Mouse (Mus musculus) thymus, adult 2 months (tissue): ENCODE data around the gene Sbk2. TPM values are rescaled to one million over a fixed set of nuclear protein-coding genes. Genes with fewer than 3 reads are reported as not detected.

Experiments
- DNase-seq: peaks from one replicate; pipeline ENCODE4 v3.0.0; 2021
- H3K27ac ChIP-seq: fragments of 200-500 bp; 2 replicates; pipeline ENCODE4 v1.5.1; 2012; ENCODE audit warnings: low read length, control low read depth; ENCODE audit not compliant: control insufficient read depth, insufficient read depth
- H3K27me3 ChIP-seq: fragments of 200-500 bp; 2 replicates; pipeline ENCODE4 v1.6.1; 2012; ENCODE audit warnings: mild to moderate bottlenecking, low read length, moderate library complexity, mixed read lengths; ENCODE audit not compliant: control insufficient read depth, insufficient read depth
- H3K36me3 ChIP-seq: fragments of 200-500 bp; 2 replicates; pipeline ENCODE4 v1.6.1; 2012; ENCODE audit warnings: mild to moderate bottlenecking, low read length, moderate library complexity; ENCODE audit not compliant: control insufficient read depth, insufficient read depth
- H3K4me1 ChIP-seq: fragments of 200-500 bp; replicated peaks from 2 replicates; pipeline ENCODE4 v1.6.1; 2012; ENCODE audit warnings: low read length; ENCODE audit not compliant: control insufficient read depth, insufficient read depth
- H3K4me3 ChIP-seq: fragments of 200-500 bp; 2 replicates; pipeline ENCODE4 v1.5.1; 2012; ENCODE audit warnings: mild to moderate bottlenecking, low read length, control low read depth, moderate library complexity; ENCODE audit not compliant: control insufficient read depth, insufficient read depth
- CTCF ChIP-seq: fragments of 200-500 bp; IDR thresholded peaks from 2 replicates; pipeline ENCODE4 v1.5.1; 2012; ENCODE audit warnings: mild to moderate bottlenecking, control low read depth, low read length, moderate library complexity, borderline replicate concordance; ENCODE audit not compliant: control insufficient read depth, poor library complexity, insufficient read depth; ENCODE audit errors: extremely low read depth
- POLR2A ChIP-seq: fragments of 200-500 bp; IDR thresholded peaks from 2 replicates; pipeline ENCODE4 v1.6.1; 2012; ENCODE audit warnings: mild to moderate bottlenecking, low read length, control low read depth, moderate library complexity; ENCODE audit not compliant: control insufficient read depth, poor library complexity, insufficient read depth; ENCODE audit errors: extremely low read depth
- WGBS: fragments of 180-500 bp; shearing (Covaris S2); methylation state at CpG from one replicate; pipeline ENCODE4 v1.1.7; 2018; 5-methylcytosine and 5-hydroxymethylcytosine counted together
- polyA plus RNA-seq: library from polyadenylated mRNA; depleted of rRNA; stranded (reverse); fragments of >200 nt; gene quantifications from 2 replicates; pipeline ENCODE4 v1.2.3, GENCODE M21; 2012

Gene Sbk2
- polyA plus RNA-seq, 1 experiment: 5.4 TPM

GRCm38 (mm10) chr7:4912248-4912647 lies 52.0 kb downstream of the Sbk2 start:
- H3K4me1 ChIP-seq: peaks cover 7% of the 10 kb centered on the region; the same call in 1 of the 2 replicates
- no peak overlapping the region for H3K4me3 ChIP-seq
- 78% methylated on average over 5 of the region's 5 CpGs for WGBS
- no peak for TF ChIP-seq CTCF
- no peak for TF ChIP-seq POLR2A
- DNase-seq: no peak
- no peak overlapping the region for H3K27ac ChIP-seq
- no peaks in the 10 kb centered on the region for H3K27me3 ChIP-seq
- no peaks in the 10 kb centered on the region for H3K36me3 ChIP-seq

GRCm38 (mm10) chr7:4911561-4911960 lies 52.6 kb downstream of the Sbk2 start:
- no peak overlapping the region for H3K4me3 ChIP-seq
- H3K27me3 ChIP-seq: no peaks in the 10 kb centered on the region
- H3K36me3 ChIP-seq: no peaks in the 10 kb centered on the region
- H3K27ac ChIP-seq: no peak overlapping the region
- H3K4me1 ChIP-seq: peaks cover 6% of the 10 kb centered on the region; the same call in 1 of the 2 replicates
- DNase-seq: peak; percentile 54
- WGBS: 63% methylated on average over 9 of the region's 9 CpGs
- TF ChIP-seq POLR2A (no peak), CTCF (no peak)

GRCm38 (mm10) chr7:4906466-4906950 lies 57.7 kb downstream of the Sbk2 start, which contains the start of gene Gm36210:
Gm36210 (minus strand) TSS chr7:4906516.
- TF ChIP-seq POLR2A (no peak), CTCF (no peak)
- no peak for DNase-seq
- no peaks in the 10 kb centered on the region for H3K27me3 ChIP-seq
- H3K4me3 ChIP-seq: no peak within 1 kb of the TSS
- no peaks in the 10 kb centered on the region for H3K36me3 ChIP-seq
- 92% methylated on average over 10 of the region's 10 CpGs for WGBS
- no peaks in the 10 kb centered on the region for H3K4me1 ChIP-seq
- no peak within 1 kb of the TSS for H3K27ac ChIP-seq

GRCm38 (mm10) chr7:4902404-4902803 lies 61.8 kb downstream of the Sbk2 start:
- TF ChIP-seq CTCF: no peak
- TF ChIP-seq POLR2A: no peak
- no peak for DNase-seq
- Histone ChIP-seq H3K4me1 (peaks cover 8% of the 10 kb centered on the region; the same call in 1 of the 2 replicates), H3K36me3 (no peaks in the 10 kb centered on the region), H3K27ac (no peak overlapping the region), H3K27me3 (no peaks in the 10 kb centered on the region), H3K4me3 (no peak overlapping the region)
- 93% methylated on average over 9 of the region's 9 CpGs for WGBS

GRCm38 (mm10) chr7:4901171-4901570 lies 63.0 kb downstream of the Sbk2 start:
- Histone ChIP-seq H3K27ac (no peak overlapping the region), H3K4me1 (peaks cover 8% of the 10 kb centered on the region; the same call in 1 of the 2 replicates), H3K36me3 (no peaks in the 10 kb centered on the region), H3K4me3 (no peak overlapping the region), H3K27me3 (no peaks in the 10 kb centered on the region)
- no peak for DNase-seq
- TF ChIP-seq POLR2A (no peak), CTCF (peak; percentile 72; the same call in 1 of the 2 replicates)
- 83% methylated on average over 8 of the region's 8 CpGs for WGBS

- Histone ChIP-seq H3K27ac (peak overlapping the region; percentile 76), H3K4me3 (peak overlapping the region; percentile 18; the same call in 1 of the 2 replicates), H3K27me3 (no peaks in the 10 kb centered on the region), H3K4me1 (peaks cover 8% of the 10 kb centered on the region; the same call in 1 of the 2 replicates), H3K36me3 (no peaks in the 10 kb centered on the region)
- no peak for DNase-seq
- TF ChIP-seq POLR2A (no peak), CTCF (no peak)
- WGBS: 35% methylated on average over 11 of the region's 11 CpGs
These were observed 63.7 kb downstream of the Sbk2 start for GRCm38 (mm10) chr7:4900523-4900851.
